Mouse (Mus musculus) lung, embryonic 16.5 days (tissue): Measurements from ENCODE around the gene Gpi1. TPM values are rescaled to one million over a fixed set of nuclear protein-coding genes. Genes with fewer than 3 reads are reported as not detected.

Experiments
- ATAC-seq: fragments of 200-750 bp; cut with Nextera tagmentation; 2 replicates; pipeline ENCODE4 v1.8.0; 2017; ENCODE audit warnings: low read depth, mild to moderate bottlenecking, moderate library complexity
- H3K27ac ChIP-seq: fragments of 300-500 bp; sonication (generic); 2 replicates; pipeline ENCODE4 v1.5.1; 2014; ENCODE audit warnings: mild to moderate bottlenecking, control low read depth, low read length
- H3K27me3 ChIP-seq: fragments of 300-500 bp; sonication (generic); 2 replicates; pipeline ENCODE4 v1.6.1; 2014; ENCODE audit warnings: low read depth, low read length, mixed read lengths; ENCODE audit not compliant: control insufficient read depth, insufficient read depth
- H3K36me3 ChIP-seq: fragments of 300-500 bp; sonication (generic); 2 replicates; pipeline ENCODE4 v1.6.1; 2014; ENCODE audit warnings: low read length; ENCODE audit not compliant: control insufficient read depth, insufficient read depth
- H3K4me1 ChIP-seq: fragments of 300-500 bp; sonication (generic); replicated peaks from 2 replicates; pipeline ENCODE4 v1.6.1; 2014; ENCODE audit warnings: low read length, mixed read lengths; ENCODE audit not compliant: control insufficient read depth, insufficient read depth
- H3K4me2 ChIP-seq: fragments of 300-500 bp; sonication (generic); 2 replicates; pipeline ENCODE4 v1.6.1; 2014; ENCODE audit warnings: low read depth, low read length, control low read depth
- H3K4me3 ChIP-seq: fragments of 300-500 bp; sonication (generic); 2 replicates; pipeline ENCODE4 v1.5.1; 2014; ENCODE audit warnings: mild to moderate bottlenecking, low read length, control low read depth
- H3K9ac ChIP-seq: fragments of 300-500 bp; sonication (generic); 2 replicates; pipeline ENCODE4 v1.6.1; 2014; ENCODE audit warnings: low read length, control low read depth
- H3K9me3 ChIP-seq: fragments of 300-500 bp; sonication (generic); 2 replicates; pipeline ENCODE4 v1.6.1; 2016; ENCODE audit warnings: low read length; ENCODE audit not compliant: control insufficient read depth
- WGBS: fragments of 180-500 bp; shearing (Covaris S2); extraction: QIAGEN DNeasy Blood & Tissue Kit; methylation state at CpG from one replicate; pipeline ENCODE4 v1.1.7; 2014; 5-methylcytosine and 5-hydroxymethylcytosine counted together
- polyA plus RNA-seq: library from polyadenylated mRNA; unstranded; fragments of >200 nt; fragmentation: Nextera tagmentation; extraction: Ambion mirVana; gene quantifications from 2 replicates; pipeline ENCODE4 v1.2.1, GENCODE M21; 2015

Gene Gpi1
- polyA plus RNA-seq, 1 experiment from 2014 or later: 256 TPM

- 87% methylated on average over 3 of the region's 3 CpGs for WGBS
These were observed 71.0 kb downstream of the Gpi1 start for GRCm38 (mm10) chr7:34159167-34159566.

DNA sequence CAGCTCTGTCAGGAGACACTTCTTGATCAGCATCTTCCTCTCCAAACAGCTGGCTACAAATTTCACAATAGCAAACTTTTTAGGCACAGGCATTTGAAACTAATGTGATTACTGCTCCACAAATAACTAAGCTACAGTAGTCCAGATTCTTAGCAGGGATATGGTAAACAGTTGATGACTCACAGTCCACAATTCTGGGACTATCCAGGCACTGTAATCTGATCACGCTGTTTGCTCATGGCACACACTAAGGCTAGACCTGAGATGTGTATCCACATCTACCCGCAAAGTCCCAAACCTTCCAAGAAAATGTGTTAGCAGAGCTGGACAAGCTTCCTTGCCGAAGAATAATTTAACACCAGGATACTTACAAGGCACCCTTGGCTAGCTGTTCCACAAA lies 72.1 kb downstream of the Gpi1 start:
- 90% methylated on average over 3 of the region's 3 CpGs for WGBS
- no peaks in the 10 kb centered on the region for H3K27me3 ChIP-seq
- no peak for ATAC-seq
- H3K27ac ChIP-seq: no peak overlapping the region
- H3K9me3 ChIP-seq: no peaks in the 10 kb centered on the region
- H3K4me1 ChIP-seq: no peaks in the 10 kb centered on the region
- H3K9ac ChIP-seq: no peak overlapping the region
- no peak overlapping the region for H3K4me3 ChIP-seq
- H3K4me2 ChIP-seq: no peak overlapping the region
- peaks cover 74% of the 10 kb centered on the region for H3K36me3 ChIP-seq

More at GRCm38 (mm10) chr7:34159167-34159566, 71.0 kb downstream of the Gpi1 start:
- Histone ChIP-seq H3K27me3 (no peaks in the 10 kb centered on the region), H3K4me2 (no peak overlapping the region), H3K9me3 (no peaks in the 10 kb centered on the region), H3K4me3 (no peak overlapping the region), H3K36me3 (peaks cover 78% of the 10 kb centered on the region), H3K27ac (no peak overlapping the region), H3K4me1 (no peaks in the 10 kb centered on the region), H3K9ac (no peak overlapping the region)
- ATAC-seq: no peak

Other genes with a start within 250 kb of the Gpi1 start
- not detected in 2 replicates for gene Scgb2b27, start 216.4 kb downstream of the Gpi1 start, polyA plus RNA-seq
- not detected in 2 replicates for gene Scgb1b27, start 208.9 kb downstream of the Gpi1 start, polyA plus RNA-seq
- not detected in 2 replicates for gene Scgb1b30, start 134.9 kb downstream of the Gpi1 start, polyA plus RNA-seq
- 6.5 and 7.2 TPM in 2 replicates for gene Wtip, start 97.1 kb downstream of the Gpi1 start, polyA plus RNA-seq
- 192 and 203 TPM in 2 replicates for gene Uba2, start 60.7 kb downstream of the Gpi1 start, polyA plus RNA-seq
- 56.2 and 57.2 TPM in 2 replicates for gene Pdcd2l, start 33.7 kb downstream of the Gpi1 start, polyA plus RNA-seq
- not detected in 2 replicates for gene Gm6096, start 20.7 kb upstream of the Gpi1 start, polyA plus RNA-seq
- 57.6 and 63.8 TPM in 2 replicates for gene 4931406P16Rik, start 83.2 kb upstream of the Gpi1 start, polyA plus RNA-seq
- 88.7 and 92.0 TPM in 2 replicates for gene Lsm14a, start 163.0 kb upstream of the Gpi1 start, polyA plus RNA-seq